Mouse (Mus musculus) small intestine, adult 2 months (tissue): ENCODE measurements around the gene Tmem268. TPM values are rescaled to one million over a fixed set of nuclear protein-coding genes. Genes with fewer than 3 reads are reported as not detected.

Experiments
- H3K27ac ChIP-seq: fragments of 200-500 bp; 2 replicates; pipeline ENCODE4 v1.5.1; 2012; ENCODE audit warnings: low read depth, low read length, control low read depth, inconsistent platforms; ENCODE audit not compliant: insufficient read depth
- H3K27me3 ChIP-seq: fragments of 200-500 bp; 2 replicates; pipeline ENCODE4 v1.6.1; 2012; ENCODE audit warnings: mild to moderate bottlenecking, moderate library complexity, low read length, inconsistent platforms; ENCODE audit not compliant: control insufficient read depth, insufficient read depth
- H3K36me3 ChIP-seq: fragments of 200-500 bp; 2 replicates; pipeline ENCODE4 v1.6.1; 2012; ENCODE audit warnings: mild to moderate bottlenecking, low read length, control low read depth, inconsistent platforms; ENCODE audit not compliant: control insufficient read depth, insufficient read depth
- H3K4me1 ChIP-seq: fragments of 200-500 bp; 2 replicates; pipeline ENCODE4 v1.6.1; 2012; ENCODE audit warnings: low read length, inconsistent platforms, mixed read lengths; ENCODE audit not compliant: control insufficient read depth, insufficient read depth, insufficient read length
- H3K4me3 ChIP-seq: fragments of 200-500 bp; 2 replicates; pipeline ENCODE4 v1.5.1; 2012; ENCODE audit warnings: low read depth, mild to moderate bottlenecking, control low read depth, inconsistent platforms, low read length, moderate library complexity
- CTCF ChIP-seq: fragments of 200-500 bp; IDR thresholded peaks from 2 replicates; pipeline ENCODE4 v1.5.1; 2012; ENCODE audit warnings: low read depth, mild to moderate bottlenecking, control low read depth, inconsistent platforms, low read length, moderate library complexity, mixed read lengths; ENCODE audit not compliant: insufficient replicate concordance, insufficient read length; ENCODE audit errors: extremely low read depth
- POLR2A ChIP-seq: fragments of 200-500 bp; IDR thresholded peaks from 2 replicates; pipeline ENCODE4 v1.6.1; 2012; ENCODE audit warnings: low read depth, mild to moderate bottlenecking, control low read depth, inconsistent platforms, low read length, moderate library complexity
- WGBS: fragments of 180-500 bp; shearing (Covaris S2); methylation state at CpG from one replicate; pipeline ENCODE4 v1.1.7; 2018; 5-methylcytosine and 5-hydroxymethylcytosine counted together
- polyA plus RNA-seq: library from polyadenylated mRNA; depleted of rRNA; stranded (reverse); fragments of >200 nt; gene quantifications from 2 replicates; pipeline ENCODE4 v1.2.3, GENCODE M21; 2012

The Tmem268 gene
- polyA plus RNA-seq, 1 experiment, result 10.8 TPM

DNA sequence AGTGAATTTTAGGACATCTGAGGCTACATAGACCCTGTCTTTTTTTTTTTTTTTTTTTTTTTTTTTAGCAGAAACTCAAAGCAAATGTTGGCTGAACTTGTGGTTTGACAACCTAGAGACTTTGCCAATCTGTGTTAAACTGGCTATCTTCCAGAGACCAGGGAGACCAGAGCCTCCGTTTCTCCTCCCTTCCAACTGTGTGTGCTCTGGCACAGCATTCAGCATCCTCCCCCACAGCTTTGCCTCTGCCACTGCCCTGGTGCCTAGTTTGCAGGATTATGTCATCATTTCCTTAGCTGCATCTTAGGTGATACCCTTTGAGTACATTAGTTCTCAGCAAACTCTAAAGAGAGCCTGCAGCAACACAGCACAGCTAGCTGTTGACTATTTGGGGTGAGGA, 10.8 kb upstream of the Tmem268 start:
- Histone ChIP-seq H3K27ac (no peak overlapping the region), H3K27me3 (no peaks in the 10 kb centered on the region), H3K4me1 (peaks cover 8% of the 10 kb centered on the region; the same call in 1 of the 2 replicates), H3K36me3 (peaks cover 34% of the 10 kb centered on the region), H3K4me3 (no peak overlapping the region)
- TF ChIP-seq CTCF, result no peak
- no peak for TF ChIP-seq POLR2A
- 65% methylated on average over 1 of the region's 1 CpGs for WGBS

DNA sequence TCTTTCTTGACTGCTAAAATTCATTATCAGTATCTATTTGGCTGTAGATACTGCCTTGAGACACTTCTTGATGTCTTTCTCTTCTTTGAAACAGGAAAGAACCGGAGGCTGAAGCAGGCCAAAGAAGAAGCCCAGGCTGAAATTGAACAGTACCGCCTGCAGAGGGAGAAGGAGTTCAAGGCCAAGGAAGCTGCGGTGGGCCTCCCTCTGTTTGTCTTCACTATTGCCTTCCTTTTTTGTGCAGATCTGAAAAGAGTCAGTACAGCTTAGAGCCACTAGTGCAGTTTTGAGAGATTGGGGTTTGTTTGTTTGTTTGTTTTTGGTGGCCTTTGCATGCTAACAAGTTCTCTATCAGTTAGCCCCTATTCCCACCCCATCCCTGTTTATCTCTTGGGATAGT, 10.1 kb upstream of the Tmem268 start:
- Histone ChIP-seq H3K27ac (no peak overlapping the region), H3K36me3 (peaks cover 37% of the 10 kb centered on the region), H3K4me1 (peaks cover 8% of the 10 kb centered on the region; the same call in 1 of the 2 replicates), H3K4me3 (no peak overlapping the region), H3K27me3 (no peaks in the 10 kb centered on the region)
- 80% methylated on average over 3 of the region's 3 CpGs for WGBS
- TF ChIP-seq POLR2A, result no peak
- no peak for TF ChIP-seq CTCF

GRCm38 (mm10) chr4:63550908-63551307, 7.7 kb upstream of the Tmem268 start:
- H3K27ac ChIP-seq, result no peak overlapping the region
- H3K36me3 ChIP-seq, result peaks cover 39% of the 10 kb centered on the region
- peaks cover 2% of the 10 kb centered on the region; the same call in 1 of the 2 replicates for H3K4me1 ChIP-seq
- H3K4me3 ChIP-seq, result no peak overlapping the region
- no peak for TF ChIP-seq POLR2A
- TF ChIP-seq CTCF, result no peak
- 87% methylated on average over 3 of the region's 3 CpGs for WGBS
- no peaks in the 10 kb centered on the region for H3K27me3 ChIP-seq

- Histone ChIP-seq H3K4me1 (peaks cover 9% of the 10 kb centered on the region; the same call in 1 of the 2 replicates), H3K4me3 (no peak overlapping the region), H3K27ac (no peak overlapping the region), H3K36me3 (peaks cover 39% of the 10 kb centered on the region), H3K27me3 (no peaks in the 10 kb centered on the region)
- TF ChIP-seq POLR2A, result no peak
- TF ChIP-seq CTCF, result no peak
- WGBS, result 93% methylated on average over 1 of the region's 1 CpGs
Measured at GRCm38 (mm10) chr4:63552865-63553264, 5.7 kb upstream of the Tmem268 start.

GRCm38 (mm10) chr4:63553789-63554576, 4.6 kb upstream of the Tmem268 start:
- 79% methylated on average over 4 of the region's 4 CpGs for WGBS
- no peak overlapping the region for H3K27ac ChIP-seq

DNA sequence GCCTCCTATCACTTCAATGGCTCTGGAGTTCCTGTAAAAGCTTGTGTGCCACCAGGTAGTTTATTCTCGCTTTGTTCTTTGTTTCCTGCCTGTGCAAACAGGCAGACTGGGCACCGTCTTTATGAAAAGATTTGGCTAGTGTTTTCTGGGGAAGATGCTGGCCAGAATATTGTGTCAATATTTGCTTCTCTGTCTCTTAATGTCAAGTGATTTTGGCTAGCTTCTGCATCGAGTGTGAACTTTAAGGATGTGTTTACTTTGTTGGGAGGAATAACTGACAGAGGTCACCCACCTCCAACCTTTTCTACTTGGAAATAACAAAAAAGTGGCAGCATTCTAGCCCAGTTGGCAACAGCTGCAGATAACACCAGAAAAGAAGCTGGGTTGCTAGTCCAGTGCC, 4.0 kb upstream of the Tmem268 start:
- Histone ChIP-seq H3K27me3 (no peaks in the 10 kb centered on the region), H3K4me3 (no peak overlapping the region), H3K27ac (no peak overlapping the region), H3K36me3 (peaks cover 28% of the 10 kb centered on the region), H3K4me1 (peaks cover 15% of the 10 kb centered on the region; the same call in 1 of the 2 replicates)
- WGBS, result 22% methylated on average over 3 of the region's 3 CpGs
- TF ChIP-seq CTCF, result no peak
- TF ChIP-seq POLR2A, result no peak

More at GRCm38 (mm10) chr4:63553789-63554576, 4.6 kb upstream of the Tmem268 start:
- H3K4me3 ChIP-seq, result no peak overlapping the region
- no peaks in the 10 kb centered on the region for H3K27me3 ChIP-seq
- TF ChIP-seq POLR2A (no peak), CTCF (no peak)
- peaks cover 9% of the 10 kb centered on the region; the same call in 1 of the 2 replicates for H3K4me1 ChIP-seq
- H3K36me3 ChIP-seq, result peaks cover 34% of the 10 kb centered on the region

DNA sequence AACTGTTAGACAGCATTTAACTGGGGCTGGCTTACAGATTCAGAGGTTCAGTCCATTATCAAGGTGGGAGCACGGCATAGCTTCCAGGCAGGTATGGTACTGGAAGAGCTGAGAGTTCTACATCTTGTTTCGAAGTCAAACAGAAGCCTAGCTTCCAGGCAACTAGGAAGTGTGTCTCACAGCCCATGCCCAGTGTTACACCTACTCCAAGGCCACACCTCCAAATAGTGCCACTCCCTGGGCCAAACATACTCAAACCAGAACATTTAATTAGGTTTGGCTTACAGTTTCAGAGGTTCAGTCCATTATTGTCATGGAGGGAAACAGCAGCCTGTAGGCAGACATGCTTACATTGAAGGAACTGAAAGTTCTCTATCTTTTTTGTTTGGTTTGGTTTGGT, 3.5 kb upstream of the Tmem268 start:
- no peak overlapping the region for H3K4me3 ChIP-seq
- H3K27me3 ChIP-seq, result no peaks in the 10 kb centered on the region
- H3K27ac ChIP-seq, result no peak overlapping the region
- 86% methylated on average over 2 of the region's 2 CpGs for WGBS
- H3K4me1 ChIP-seq, result peaks cover 20% of the 10 kb centered on the region
- TF ChIP-seq POLR2A (no peak), CTCF (no peak)
- H3K36me3 ChIP-seq, result peaks cover 26% of the 10 kb centered on the region
